Mouse (Mus musculus) liver, embryonic 12.5 days (tissue): ENCODE measurements around the gene Tmem38a. TPM values are rescaled to one million over a fixed set of nuclear protein-coding genes. Genes with fewer than 3 reads are reported as not detected.

ENCODE experiments used
- ATAC-seq: fragments of 200-750 bp; cut with Nextera tagmentation; 2 replicates; pipeline ENCODE4 v1.8.0; 2017; ENCODE audit warnings: moderate number of reproducible peaks, mild to moderate bottlenecking, moderate library complexity
- H3K27ac ChIP-seq: fragments of 300-500 bp; sonication (generic); 2 replicates; pipeline ENCODE4 v1.5.1; 2016; ENCODE audit warnings: mild to moderate bottlenecking
- H3K27me3 ChIP-seq: fragments of 300-500 bp; sonication (generic); replicated peaks from 2 replicates; pipeline ENCODE4 v1.6.1; 2016; ENCODE audit warnings: mild to moderate bottlenecking, moderate library complexity
- H3K36me3 ChIP-seq: fragments of 300-500 bp; sonication (generic); 2 replicates; pipeline ENCODE4 v1.6.1; 2016; ENCODE audit warnings: mild to moderate bottlenecking, moderate library complexity
- H3K4me1 ChIP-seq: fragments of 300-500 bp; sonication (generic); 2 replicates; pipeline ENCODE4 v1.6.1; 2016
- H3K4me2 ChIP-seq: fragments of 300-500 bp; sonication (generic); 2 replicates; pipeline ENCODE4 v1.6.1; 2016; ENCODE audit warnings: mild to moderate bottlenecking, moderate library complexity
- H3K4me3 ChIP-seq: fragments of 300-500 bp; sonication (generic); 2 replicates; pipeline ENCODE4 v1.5.1; 2016; ENCODE audit warnings: mild to moderate bottlenecking, moderate library complexity
- H3K9ac ChIP-seq: fragments of 300-500 bp; sonication (generic); 2 replicates; pipeline ENCODE4 v1.6.1; 2016; ENCODE audit warnings: mild to moderate bottlenecking, moderate library complexity
- H3K9me3 ChIP-seq: fragments of 300-500 bp; sonication (generic); replicated peaks from 2 replicates; pipeline ENCODE4 v1.6.1; 2016; ENCODE audit warnings: mild to moderate bottlenecking, moderate library complexity
- WGBS: fragments of 180-500 bp; shearing (Covaris S2); methylation state at CpG from one replicate; pipeline ENCODE4 v1.1.7; 2016; ENCODE audit not compliant: insufficient replicate concordance; 5-methylcytosine and 5-hydroxymethylcytosine counted together
- polyA plus RNA-seq: library from polyadenylated mRNA; unstranded; fragments of >200 nt; fragmentation: Nextera tagmentation; extraction: Ambion mirVana; gene quantifications from 2 replicates; pipeline ENCODE4 v1.2.1, GENCODE M21; 2016

Tmem38a gene
- polyA plus RNA-seq, 1 experiment from 2014 or later: 2.5 TPM

- H3K4me3 ChIP-seq: no peak overlapping the region
- no peak for ATAC-seq
- H3K27ac ChIP-seq: no peak overlapping the region
- no peak overlapping the region for H3K9ac ChIP-seq
- H3K4me1 ChIP-seq: peaks cover 14% of the 10 kb centered on the region
- no peaks in the 10 kb centered on the region for H3K9me3 ChIP-seq
- WGBS: 76% methylated on average over 2 of the region's 2 CpGs
- peaks cover 72% of the 10 kb centered on the region for H3K36me3 ChIP-seq
- H3K4me2 ChIP-seq: no peak overlapping the region
- H3K27me3 ChIP-seq: no peaks in the 10 kb centered on the region
Observed at GRCm38 (mm10) chr8:72565970-72566369, 5.9 kb upstream of the Tmem38a start.

- under 1% methylated on average over 52 of the region's 52 CpGs for WGBS
- H3K4me3 ChIP-seq: peak within 1 kb of the TSS; percentile 71
- ATAC-seq: peak; percentile 98
- H3K27me3 ChIP-seq: no peaks in the 10 kb centered on the region; the same call in 1 of the 2 replicates
- H3K27ac ChIP-seq: peak within 1 kb of the TSS; percentile 92
- peaks cover 30% of the 10 kb centered on the region for H3K4me1 ChIP-seq
- H3K9ac ChIP-seq: peak within 1 kb of the TSS; percentile 82
- peaks cover 38% of the 10 kb centered on the region for H3K36me3 ChIP-seq
- H3K4me2 ChIP-seq: peak within 1 kb of the TSS; percentile 100
- H3K9me3 ChIP-seq: no peaks in the 10 kb centered on the region
Observed at GRCm38 (mm10) chr8:72570633-72571610, 933 bp upstream of the Tmem38a start, which contains the start of gene Smim7. Gene Smim7 (minus strand): TSS chr8:72571088.

- Histone ChIP-seq H3K36me3 (peaks cover 22% of the 10 kb centered on the region), H3K4me2 (peak overlapping the region; percentile 100), H3K9me3 (no peaks in the 10 kb centered on the region), H3K9ac (peak overlapping the region; percentile 82), H3K27me3 (no peaks in the 10 kb centered on the region; the same call in 1 of the 2 replicates), H3K27ac (no peak overlapping the region), H3K4me3 (peak overlapping the region; percentile 71), H3K4me1 (peaks cover 30% of the 10 kb centered on the region)
- no peak for ATAC-seq
- 16% methylated on average over 10 of the region's 10 CpGs for WGBS
Observed at GRCm38 (mm10) chr8:72572507-72572906, 652 bp downstream of the Tmem38a start.

DNA sequence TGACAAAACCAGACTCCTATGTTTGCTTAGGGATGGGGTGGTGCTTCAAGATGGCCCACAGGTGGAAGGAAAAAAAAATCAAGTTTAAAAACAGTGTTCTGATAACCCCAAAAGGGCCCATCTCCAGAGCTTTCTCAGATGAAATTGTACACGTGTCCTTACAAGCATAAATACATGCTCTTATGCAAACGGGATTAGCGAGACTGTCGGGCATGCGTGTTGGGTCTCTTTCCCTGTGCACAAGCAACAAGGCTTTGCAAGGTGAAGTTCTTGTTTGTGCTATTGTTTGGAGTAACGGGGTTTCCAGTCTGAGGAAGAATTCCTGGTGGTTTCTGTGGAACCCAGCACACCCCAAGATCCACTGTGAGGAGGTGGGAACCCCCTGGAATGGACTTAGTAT, 1.6 kb downstream of the Tmem38a start:
- Histone ChIP-seq H3K27ac (no peak overlapping the region), H3K4me1 (peaks cover 38% of the 10 kb centered on the region), H3K4me3 (no peak overlapping the region), H3K36me3 (peaks cover 12% of the 10 kb centered on the region), H3K27me3 (no peaks in the 10 kb centered on the region; the same call in 1 of the 2 replicates), H3K4me2 (no peak overlapping the region), H3K9me3 (no peaks in the 10 kb centered on the region), H3K9ac (no peak overlapping the region)
- ATAC-seq: no peak
- WGBS: 74% methylated on average over 6 of the region's 6 CpGs

- Histone ChIP-seq H3K9ac (no peak overlapping the region), H3K36me3 (no peaks in the 10 kb centered on the region), H3K4me3 (no peak overlapping the region), H3K9me3 (no peaks in the 10 kb centered on the region), H3K27ac (no peak overlapping the region), H3K4me1 (peaks cover 33% of the 10 kb centered on the region), H3K4me2 (no peak overlapping the region), H3K27me3 (no peaks in the 10 kb centered on the region; the same call in 1 of the 2 replicates)
- 80% methylated on average over 6 of the region's 6 CpGs for WGBS
- ATAC-seq: no peak
Observed at GRCm38 (mm10) chr8:72575915-72576314, 4.1 kb downstream of the Tmem38a start.

- Histone ChIP-seq H3K4me2 (no peak overlapping the region), H3K27ac (no peak overlapping the region), H3K9me3 (no peaks in the 10 kb centered on the region), H3K4me1 (peaks cover 24% of the 10 kb centered on the region), H3K36me3 (no peaks in the 10 kb centered on the region), H3K27me3 (no peaks in the 10 kb centered on the region; the same call in 1 of the 2 replicates), H3K9ac (no peak overlapping the region), H3K4me3 (no peak overlapping the region)
- no peak for ATAC-seq
- WGBS: 59% methylated on average over 3 of the region's 3 CpGs
Observed at GRCm38 (mm10) chr8:72577266-72577665, 5.4 kb downstream of the Tmem38a start.

GRCm38 (mm10) chr8:72577941-72578340, 6.1 kb downstream of the Tmem38a start:
- Histone ChIP-seq H3K27me3 (no peaks in the 10 kb centered on the region; the same call in 1 of the 2 replicates), H3K36me3 (no peaks in the 10 kb centered on the region), H3K4me3 (no peak overlapping the region), H3K9ac (no peak overlapping the region), H3K4me1 (peaks cover 24% of the 10 kb centered on the region), H3K27ac (no peak overlapping the region), H3K4me2 (no peak overlapping the region), H3K9me3 (no peaks in the 10 kb centered on the region)
- WGBS: 63% methylated on average over 1 of the region's 1 CpGs
- no peak for ATAC-seq

DNA sequence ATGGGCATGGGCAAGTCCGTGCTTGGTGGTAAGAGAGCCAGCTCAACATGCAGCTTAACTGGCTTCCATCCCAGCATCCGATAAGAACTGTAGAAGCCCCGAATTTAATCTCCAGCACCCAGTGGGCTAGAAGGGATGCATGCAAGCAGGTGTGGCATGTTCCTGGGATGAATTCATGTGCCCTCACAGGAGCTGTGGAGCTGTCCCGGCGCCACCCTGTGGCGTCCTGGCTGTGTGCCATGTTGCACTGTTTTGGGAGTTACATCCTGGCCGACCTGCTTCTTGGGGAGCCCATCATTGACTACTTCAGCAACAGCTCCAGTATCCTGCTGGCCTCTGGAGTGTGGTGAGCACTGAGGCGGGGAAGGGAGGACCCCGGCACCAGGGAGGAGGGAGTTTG, 7.5 kb downstream of the Tmem38a start:
- H3K36me3 ChIP-seq: no peaks in the 10 kb centered on the region
- H3K9me3 ChIP-seq: no peaks in the 10 kb centered on the region
- H3K4me2 ChIP-seq: no peak overlapping the region
- WGBS: 63% methylated on average over 9 of the region's 9 CpGs
- no peak overlapping the region for H3K9ac ChIP-seq
- ATAC-seq: no peak
- no peaks in the 10 kb centered on the region for H3K27me3 ChIP-seq
- no peak overlapping the region for H3K27ac ChIP-seq
- no peak overlapping the region for H3K4me3 ChIP-seq
- peaks cover 33% of the 10 kb centered on the region for H3K4me1 ChIP-seq

- H3K4me1 ChIP-seq: peaks cover 30% of the 10 kb centered on the region
- 35% methylated on average over 7 of the region's 7 CpGs for WGBS
- H3K4me3 ChIP-seq: no peak overlapping the region
- H3K9me3 ChIP-seq: no peaks in the 10 kb centered on the region
- no peak overlapping the region for H3K9ac ChIP-seq
- ATAC-seq: no peak; the same call in 1 of the 2 replicates
- peak overlapping the region; percentile 34 for H3K27ac ChIP-seq
- H3K4me2 ChIP-seq: no peak overlapping the region
- no peaks in the 10 kb centered on the region for H3K27me3 ChIP-seq
- H3K36me3 ChIP-seq: no peaks in the 10 kb centered on the region
Observed at GRCm38 (mm10) chr8:72583056-72583771, 11.4 kb downstream of the Tmem38a start.

- Histone ChIP-seq H3K4me1 (peaks cover 18% of the 10 kb centered on the region), H3K9ac (no peak overlapping the region), H3K4me2 (no peak overlapping the region), H3K9me3 (no peaks in the 10 kb centered on the region), H3K27me3 (no peaks in the 10 kb centered on the region), H3K36me3 (no peaks in the 10 kb centered on the region), H3K4me3 (no peak overlapping the region), H3K27ac (no peak overlapping the region)
- no peak for ATAC-seq
- WGBS: 51% methylated on average over 6 of the region's 6 CpGs
Observed at GRCm38 (mm10) chr8:72584390-72584789, 12.5 kb downstream of the Tmem38a start.

DNA sequence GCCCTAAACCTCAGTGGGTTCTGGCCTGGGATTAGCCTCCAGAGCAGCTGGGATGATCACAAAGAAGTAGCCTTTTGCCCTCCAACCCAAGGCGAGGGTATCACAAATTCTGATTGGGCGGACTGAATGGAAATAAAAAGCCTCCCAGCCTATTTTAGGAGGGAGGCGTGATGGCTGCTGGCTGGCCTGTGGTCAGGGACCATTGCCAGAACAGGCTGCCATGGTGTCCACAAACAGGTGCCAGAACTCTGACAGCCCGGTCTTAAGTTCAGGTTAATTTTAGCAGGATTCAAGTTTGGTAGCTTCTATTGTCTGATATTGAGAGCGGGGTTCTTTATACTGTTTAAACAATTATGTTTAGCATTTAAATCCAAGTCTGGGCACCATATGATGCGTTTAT, 16.0 kb downstream of the Tmem38a start:
- H3K4me2 ChIP-seq: no peak overlapping the region
- H3K9me3 ChIP-seq: no peaks in the 10 kb centered on the region
- H3K36me3 ChIP-seq: no peaks in the 10 kb centered on the region
- H3K4me1 ChIP-seq: peaks cover 14% of the 10 kb centered on the region
- no peak overlapping the region for H3K9ac ChIP-seq
- 62% methylated on average over 6 of the region's 6 CpGs for whole genome bisulfite sequencing
- H3K27ac ChIP-seq: no peak overlapping the region
- no peak for ATAC-seq
- H3K4me3 ChIP-seq: no peak overlapping the region
- H3K27me3 ChIP-seq: no peaks in the 10 kb centered on the region

DNA sequence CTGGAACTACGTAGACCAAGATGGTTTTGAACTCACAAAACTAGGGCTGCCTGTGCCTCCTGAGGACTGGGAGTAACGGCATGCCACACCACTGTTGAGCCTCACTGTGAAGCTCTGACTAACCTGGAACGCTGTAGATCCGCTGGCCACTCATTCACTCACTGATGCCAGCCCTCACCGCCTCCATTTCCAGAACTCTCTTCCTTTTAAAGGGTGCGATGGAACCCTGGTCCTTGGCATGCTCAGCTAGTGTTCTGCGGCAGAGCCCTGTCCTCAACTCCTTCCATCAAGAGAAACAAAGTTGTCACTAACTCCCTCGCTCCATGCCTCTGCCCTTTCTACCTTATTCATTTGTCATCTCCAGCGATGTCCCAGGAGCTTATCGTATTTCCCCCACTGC, 17.0 kb downstream of the Tmem38a start:
- 80% methylated on average over 10 of the region's 10 CpGs for WGBS
- H3K9me3 ChIP-seq: no peaks in the 10 kb centered on the region
- ATAC-seq: no peak

More for the DNA sequence above, 17.0 kb downstream of the Tmem38a start:
- Histone ChIP-seq H3K36me3 (no peaks in the 10 kb centered on the region), H3K4me3 (no peak overlapping the region), H3K27ac (no peak overlapping the region), H3K4me2 (no peak overlapping the region), H3K9ac (no peak overlapping the region), H3K4me1 (0 out of 2 replicates have a peak, but pooled peaks cover 5% of the 10 kb centered on the region), H3K27me3 (no peaks in the 10 kb centered on the region)
